Mouse (Mus musculus): ENCODE measurements around the gene Ap4s1.

Gene Ap4s1

GRCm38 (mm10) chr12:51767454-51767853 lies 76.6 kb downstream of the Ap4s1 start:
- in situ Hi-C loops (cut with MboI; ENCODE audit: low sequenced_read_pairs) = loop anchor here (25.0 kb wide), 1 partner anchor 380 kb away; the partner anchor contains the start of gene Scfd1

GRCm38 (mm10) chr12:51768702-51769101 lies 77.9 kb downstream of the Ap4s1 start:
- in situ Hi-C loops (cut with MboI; ENCODE audit: low sequenced_read_pairs) = loop anchor here (25.0 kb wide), 1 partner anchor 381 kb away; the partner anchor contains the start of gene Scfd1

- in situ Hi-C loops (cut with MboI; ENCODE audit: low sequenced_read_pairs) = no loop called here
Observed at GRCm38 (mm10) chr12:51784842-51785241, 94.0 kb downstream of the Ap4s1 start.
